Mouse (Mus musculus) gastrocnemius, adult 8-10 months (tissue): ENCODE measurements at regions not wholly inside any gene's neighbourhood (a gene's known extent, or its start where the extent isn't known, plus 50 kb on each side); places are given as distances from the start of the nearest gene placed in this dataset.

Experiments used
- DNase-seq, 2 experiments: peaks; one replicate each; pipeline ENCODE4 v3.0.0; 2022; ENCODE audit warnings: low spot score in 2 of 2

GRCm38 (mm10) chr16:93143164-93143563 lies 317.2 kb upstream of the Runx1 start:
- no peak for DNase-seq

GRCm38 (mm10) chr16:93141967-93142366 lies 316.0 kb upstream of the Runx1 start:
- DNase-seq = no peak

DNA sequence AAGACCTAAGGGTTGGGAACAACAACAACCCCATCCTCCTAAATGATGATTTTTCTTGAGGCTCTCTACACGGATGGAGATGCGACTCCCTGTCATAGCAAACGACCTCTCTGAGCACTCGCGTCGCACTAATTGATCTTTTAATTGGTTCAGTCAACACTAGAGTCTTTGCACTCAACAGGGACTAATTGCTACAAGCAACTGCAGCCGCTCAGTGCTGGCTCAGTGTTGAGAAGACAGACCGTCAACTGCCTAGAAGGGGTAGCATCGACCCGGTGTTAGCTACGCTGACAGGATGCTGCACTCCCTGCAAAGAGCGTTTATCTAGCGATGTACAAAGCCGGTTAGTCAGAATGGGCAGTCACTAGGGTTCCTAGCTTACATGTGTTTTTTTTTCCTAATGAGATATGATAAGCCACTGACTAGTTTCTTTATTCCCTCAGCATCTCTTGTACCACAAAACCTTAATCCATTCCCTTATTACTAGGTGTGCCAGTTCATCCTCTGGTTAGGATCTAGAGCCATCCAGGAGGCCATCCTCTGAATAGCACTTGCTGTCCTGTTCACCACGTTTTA lies 314.7 kb upstream of the Runx1 start:
- no peak for DNase-seq

GRCm38 (mm10) chr16:93137249-93137648 lies 311.3 kb upstream of the Runx1 start:
- no peak for DNase-seq

DNA sequence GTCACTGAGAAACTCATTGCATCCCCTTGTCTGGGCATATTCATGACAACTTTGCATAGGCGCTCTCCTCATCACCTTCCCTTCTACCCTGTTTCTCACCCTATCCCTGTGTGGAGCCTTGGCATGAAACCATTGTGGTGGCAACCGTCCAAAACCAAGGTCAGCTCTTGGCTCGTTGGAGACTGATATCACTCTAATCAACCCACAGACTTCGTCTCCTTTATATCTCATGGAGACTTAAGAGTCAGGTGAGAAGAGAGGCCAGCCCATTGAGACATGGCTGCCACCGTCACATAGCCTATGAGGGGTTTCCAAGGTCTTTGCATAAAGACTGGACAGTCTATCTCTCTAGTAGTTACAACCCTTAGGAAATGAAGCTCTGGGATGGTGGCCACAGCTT lies 305.5 kb upstream of the Runx1 start:
- no peak for DNase-seq

DNA sequence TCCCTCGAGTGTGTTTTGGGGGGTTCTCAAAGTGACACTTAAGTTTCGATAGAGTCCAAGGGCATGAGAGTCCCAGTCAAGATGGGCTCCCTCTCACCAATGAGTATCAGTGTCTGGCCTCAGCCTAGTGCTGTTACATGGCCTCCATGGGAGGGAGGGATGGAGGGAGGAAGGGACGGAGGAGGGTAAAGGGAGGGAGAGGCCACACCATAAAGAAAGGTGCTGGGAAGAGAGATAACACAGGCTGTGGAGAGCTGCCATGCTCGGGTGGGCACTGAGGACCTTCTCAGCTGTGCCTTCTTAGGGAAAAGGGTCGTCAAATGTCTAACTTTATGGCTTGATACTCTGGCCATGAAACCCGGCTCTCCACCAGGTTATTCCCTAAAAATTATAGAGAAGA lies 304.7 kb upstream of the Runx1 start:
- no peak for DNase-seq

- DNase-seq = no peak
Measured at GRCm38 (mm10) chr16:93123707-93124106, 297.8 kb upstream of the Runx1 start.

GRCm38 (mm10) chr16:93116111-93116969 lies 290.4 kb upstream of the Runx1 start:
- no peak for DNase-seq

- DNase-seq = no peak
Measured at GRCm38 (mm10) chr16:93110912-93111311, 285.0 kb upstream of the Runx1 start.

GRCm38 (mm10) chr16:93110451-93110850 lies 284.5 kb upstream of the Runx1 start:
- no peak for DNase-seq

GRCm38 (mm10) chr16:93109683-93110407 lies 283.9 kb upstream of the Runx1 start:
- no peak for DNase-seq

- no peak for DNase-seq
Measured at GRCm38 (mm10) chr16:93107524-93107845, 281.5 kb upstream of the Runx1 start.

DNA sequence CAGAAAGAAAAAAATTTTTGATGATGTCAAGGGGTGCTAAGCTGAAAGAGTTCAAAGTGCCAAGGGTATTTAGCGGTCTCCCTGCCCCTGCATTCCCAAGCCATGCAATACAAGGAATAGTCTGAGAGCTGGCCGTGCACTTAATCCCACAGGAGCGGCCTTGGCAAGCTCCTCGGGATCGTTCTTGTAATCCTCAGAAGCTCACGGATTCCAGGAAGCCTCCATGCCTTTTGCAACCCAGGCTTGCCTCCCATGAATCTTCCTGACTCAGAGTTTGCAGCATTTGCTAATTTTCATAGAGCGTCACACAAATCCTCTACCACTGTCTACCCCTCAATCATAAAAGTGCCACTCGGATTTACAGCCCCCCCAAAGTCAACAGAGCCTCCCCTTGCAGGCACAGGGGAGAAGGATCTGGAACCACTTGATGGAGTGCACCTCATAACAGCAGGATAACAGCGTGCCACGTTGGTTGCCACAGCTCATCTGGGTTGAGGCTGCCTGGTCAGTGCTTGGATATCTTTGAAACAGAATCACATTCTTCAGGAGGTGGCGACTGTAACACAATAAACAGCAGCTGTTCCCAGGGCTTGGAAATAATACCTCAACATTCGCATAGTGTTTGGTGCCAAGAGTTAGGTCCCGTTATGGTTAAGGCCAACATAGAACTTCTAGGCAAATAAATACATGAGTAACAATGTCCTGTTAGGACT lies 281.0 kb upstream of the Runx1 start:
- peak; percentile 59 to 77 for DNase-seq

DNA sequence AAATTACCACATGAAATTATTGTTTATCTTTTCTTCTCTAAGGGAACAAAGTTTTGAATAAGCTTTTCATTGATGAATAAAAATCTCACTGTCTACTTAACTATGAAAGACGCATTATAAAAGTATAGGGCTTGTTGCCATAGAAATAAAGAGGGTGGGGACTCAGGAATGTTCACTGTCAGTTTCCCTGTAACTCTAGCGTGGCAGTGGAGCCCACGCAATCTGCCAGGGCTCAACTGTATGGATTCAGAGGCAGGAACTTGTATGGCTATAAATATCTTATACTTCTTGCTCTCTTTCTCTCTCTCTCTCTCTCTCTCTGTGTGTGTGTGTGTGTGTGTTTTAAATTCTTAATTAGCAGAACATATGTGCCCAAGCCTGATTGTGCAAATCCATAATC lies 276.2 kb upstream of the Runx1 start:
- no peak for DNase-seq

GRCm38 (mm10) chr16:93098057-93098456 lies 272.1 kb upstream of the Runx1 start:
- no peak for DNase-seq

GRCm38 (mm10) chr16:93096175-93096574 lies 270.2 kb upstream of the Runx1 start:
- no peak for DNase-seq

GRCm38 (mm10) chr16:93092796-93093195 lies 266.8 kb upstream of the Runx1 start:
- DNase-seq = no peak

- DNase-seq = no peak
Measured at GRCm38 (mm10) chr16:93085227-93085883, 259.4 kb upstream of the Runx1 start.

GRCm38 (mm10) chr16:93083756-93084155 lies 257.8 kb upstream of the Runx1 start:
- no peak for DNase-seq

- no peak for DNase-seq
Measured at GRCm38 (mm10) chr16:93083142-93083541, 257.2 kb upstream of the Runx1 start.

DNA sequence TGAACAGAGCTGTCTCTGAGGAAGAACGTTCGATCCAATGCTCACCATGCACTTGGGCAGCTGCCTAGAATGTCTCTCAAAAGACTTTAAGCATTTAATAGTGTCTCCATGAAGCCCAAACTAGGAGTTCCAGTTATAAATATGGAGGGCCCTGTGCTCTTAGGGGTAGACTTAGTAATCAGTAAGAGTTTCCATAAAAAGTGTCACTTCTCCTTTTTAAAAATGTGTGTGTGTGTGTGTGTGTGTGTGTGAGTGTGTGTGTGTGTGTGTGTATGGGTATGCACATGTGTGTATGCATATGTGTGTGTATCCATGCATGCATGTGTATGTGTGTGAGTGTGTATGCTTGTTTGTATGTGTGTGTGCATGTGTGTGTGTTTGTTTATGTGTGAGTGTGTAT lies 255.6 kb upstream of the Runx1 start:
- no peak for DNase-seq
